Mouse (Mus musculus) liver, embryonic 11.5 days (tissue): ENCODE data around the gene Fhl4. TPM values are rescaled to one million over a fixed set of nuclear protein-coding genes. Genes with fewer than 3 reads are reported as not detected.

Source experiments
- ATAC-seq: fragments of 200-750 bp; cut with Nextera tagmentation; replicated peaks from 2 replicates; pipeline ENCODE4 v1.8.0; 2017; ENCODE audit warnings: moderate number of reproducible peaks, mild to moderate bottlenecking, moderate TSS enrichment, moderate library complexity; ENCODE audit not compliant: low FRiP score
- DNase-seq: peaks from one replicate; pipeline ENCODE4 v3.0.0-alpha.2; 2017; ENCODE audit warnings: low spot score
- H3K27ac ChIP-seq: fragments of 300-500 bp; sonication (generic); 2 replicates; pipeline ENCODE4 v1.5.1; 2014; ENCODE audit warnings: mild to moderate bottlenecking, low read depth, low read length, control low read depth
- H3K27me3 ChIP-seq: fragments of 300-500 bp; sonication (generic); replicated peaks from 2 replicates; pipeline ENCODE4 v1.6.1; 2014; ENCODE audit warnings: low read length, mixed read lengths; ENCODE audit not compliant: control insufficient read depth, insufficient read depth
- H3K36me3 ChIP-seq: fragments of 300-500 bp; sonication (generic); 2 replicates; pipeline ENCODE4 v1.6.1; 2014; ENCODE audit warnings: mild to moderate bottlenecking, low read length, moderate library complexity, mixed read lengths; ENCODE audit not compliant: control insufficient read depth, insufficient read depth
- H3K4me1 ChIP-seq: fragments of 300-500 bp; sonication (generic); replicated peaks from 2 replicates; pipeline ENCODE4 v1.6.1; 2014; ENCODE audit warnings: low read length, mixed read lengths; ENCODE audit not compliant: control insufficient read depth, insufficient read depth
- H3K4me2 ChIP-seq: fragments of 300-500 bp; sonication (generic); 2 replicates; pipeline ENCODE4 v1.6.1; 2014; ENCODE audit warnings: mild to moderate bottlenecking, control low read depth, moderate library complexity
- H3K4me3 ChIP-seq: fragments of 300-500 bp; sonication (generic); 2 replicates; pipeline ENCODE4 v1.5.1; 2014; ENCODE audit warnings: low read depth, low read length, control low read depth
- H3K9ac ChIP-seq: fragments of 300-500 bp; sonication (generic); 2 replicates; pipeline ENCODE4 v1.6.1; 2014; ENCODE audit warnings: low read depth, low read length, control low read depth
- H3K9me3 ChIP-seq: fragments of 300-500 bp; sonication (generic); 2 replicates; pipeline ENCODE4 v1.6.1; 2016; ENCODE audit warnings: low read length, inconsistent platforms, mixed read lengths; ENCODE audit not compliant: control insufficient read depth
- WGBS: fragments of 180-500 bp; shearing (Covaris S2); extraction: QIAGEN DNeasy Blood & Tissue Kit; methylation state at CpG from one replicate; pipeline ENCODE4 v1.1.7; 2014; 5-methylcytosine and 5-hydroxymethylcytosine counted together
- polyA plus RNA-seq: library from polyadenylated mRNA; unstranded; fragments of >200 nt; fragmentation: Nextera tagmentation; extraction: Ambion mirVana; gene quantifications from 2 replicates; pipeline ENCODE4 v1.2.1, GENCODE M21; 2014

The Fhl4 gene
- polyA plus RNA-seq = 0.44 and 1.3 TPM in 2 replicates

DNA sequence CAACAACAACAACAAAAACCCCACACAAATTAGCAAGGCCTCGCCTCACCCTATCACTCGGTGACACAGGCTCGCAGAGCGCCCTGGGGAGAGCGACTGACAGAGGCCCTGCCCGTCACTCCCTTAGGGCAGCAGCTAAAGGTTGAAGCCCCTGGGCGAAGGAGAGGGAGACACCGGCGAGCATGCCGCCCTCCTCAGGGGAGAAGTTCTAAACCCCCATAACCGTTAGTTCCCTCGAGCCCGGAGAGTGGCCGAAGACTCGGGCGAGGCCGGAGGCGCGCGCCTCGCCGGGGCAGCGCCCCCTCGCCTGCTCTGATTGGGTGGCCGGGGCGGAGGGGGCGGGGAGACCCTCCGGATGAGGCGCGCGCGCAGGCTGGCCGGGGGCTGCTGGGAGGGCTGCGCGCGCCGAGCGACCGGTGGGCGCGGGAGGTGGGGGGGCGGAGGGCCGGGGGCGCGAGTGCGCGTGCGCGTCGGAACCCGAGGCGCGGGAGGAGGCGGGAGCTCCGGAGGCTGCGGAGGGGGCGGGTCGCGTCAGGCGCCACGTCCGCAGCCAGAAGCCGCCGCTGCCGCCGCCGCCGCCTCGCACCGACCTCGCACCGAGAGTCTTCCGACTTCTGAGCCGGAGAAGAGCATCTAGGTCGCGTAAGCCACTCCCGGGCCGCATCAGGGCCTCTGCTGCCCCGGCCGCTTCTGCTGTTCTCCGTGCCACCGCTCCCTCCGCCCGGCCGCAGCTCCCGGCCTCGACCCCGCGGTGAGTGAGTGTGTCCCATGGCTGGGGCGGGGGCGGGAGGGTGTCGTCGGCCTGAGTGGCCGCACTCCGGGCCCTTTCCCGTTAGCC lies at the start of gene Fhl4, which contains the start of gene Tmem263:
TSS of gene Fhl4 (minus strand) at position 249 of the 838 bp plus-strand sequence.
TSS of gene Tmem263 (plus strand) at position 381 of the 838 bp plus-strand sequence.
- Histone ChIP-seq H3K4me3 (peak within 1 kb of the TSS; percentile 88), H3K4me2 (peak within 1 kb of the TSS; percentile 90), H3K27me3 (no peaks in the 10 kb centered on the region), H3K9me3 (no peaks in the 10 kb centered on the region), H3K4me1 (peaks cover 10% of the 10 kb centered on the region), H3K27ac (peak within 1 kb of the TSS; percentile 94), H3K9ac (peak within 1 kb of the TSS; percentile 94), H3K36me3 (no peaks in the 10 kb centered on the region)
- under 1% methylated on average over 72 of the region's 96 CpGs for WGBS
- DNase-seq (peak; percentile 92), ATAC-seq (peak; percentile 93)

GRCm38 (mm10) chr10:85149226-85149625 lies 46.9 kb upstream of the Fhl4 start:
- Histone ChIP-seq H3K27me3 (no peaks in the 10 kb centered on the region), H3K36me3 (no peaks in the 10 kb centered on the region), H3K27ac (no peak overlapping the region), H3K9me3 (no peaks in the 10 kb centered on the region), H3K9ac (no peak overlapping the region), H3K4me3 (no peak overlapping the region), H3K4me2 (no peak overlapping the region), H3K4me1 (no peaks in the 10 kb centered on the region)
- DNase-seq = no peak
- 82% methylated on average over 5 of the region's 5 CpGs for WGBS
- ATAC-seq = no peak

DNA sequence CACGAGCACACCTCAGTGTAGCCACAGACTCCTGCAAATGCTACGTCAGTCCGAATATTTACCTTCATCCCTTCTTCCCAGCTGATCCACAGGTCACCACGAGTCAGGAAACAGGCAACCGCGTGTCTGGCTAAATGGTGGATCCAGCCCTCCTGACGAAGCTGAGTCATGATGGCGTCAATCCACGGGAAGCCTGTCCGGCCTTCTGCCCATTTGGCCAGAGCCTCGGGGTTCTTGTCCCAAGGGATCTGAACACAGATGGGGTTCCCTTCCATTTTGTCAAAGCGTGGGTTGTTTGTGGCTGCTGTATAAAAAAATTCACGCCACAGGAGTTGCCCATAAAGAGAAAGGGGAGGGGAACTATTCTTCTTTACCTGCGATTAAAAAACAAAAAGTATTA lies 44.0 kb upstream of the Fhl4 start:
- no peaks in the 10 kb centered on the region for H3K9me3 ChIP-seq
- DNase-seq = no peak
- no peaks in the 10 kb centered on the region for H3K4me1 ChIP-seq
- no peak overlapping the region for H3K27ac ChIP-seq
- H3K36me3 ChIP-seq = no peaks in the 10 kb centered on the region
- no peaks in the 10 kb centered on the region for H3K27me3 ChIP-seq
- H3K4me2 ChIP-seq = no peak overlapping the region
- ATAC-seq = no peak
- H3K4me3 ChIP-seq = no peak overlapping the region
- H3K9ac ChIP-seq = no peak overlapping the region
- WGBS = 80% methylated on average over 14 of the region's 14 CpGs

GRCm38 (mm10) chr10:85141465-85141864 lies 39.2 kb upstream of the Fhl4 start:
- no peaks in the 10 kb centered on the region for H3K36me3 ChIP-seq
- no peaks in the 10 kb centered on the region for H3K27me3 ChIP-seq
- no peaks in the 10 kb centered on the region for H3K9me3 ChIP-seq
- H3K9ac ChIP-seq = no peak overlapping the region
- DNase-seq (no peak), ATAC-seq (no peak)
- 72% methylated on average over 9 of the region's 9 CpGs for WGBS
- H3K4me3 ChIP-seq = no peak overlapping the region
- no peak overlapping the region for H3K27ac ChIP-seq
- H3K4me1 ChIP-seq = no peaks in the 10 kb centered on the region
- H3K4me2 ChIP-seq = no peak overlapping the region

DNA sequence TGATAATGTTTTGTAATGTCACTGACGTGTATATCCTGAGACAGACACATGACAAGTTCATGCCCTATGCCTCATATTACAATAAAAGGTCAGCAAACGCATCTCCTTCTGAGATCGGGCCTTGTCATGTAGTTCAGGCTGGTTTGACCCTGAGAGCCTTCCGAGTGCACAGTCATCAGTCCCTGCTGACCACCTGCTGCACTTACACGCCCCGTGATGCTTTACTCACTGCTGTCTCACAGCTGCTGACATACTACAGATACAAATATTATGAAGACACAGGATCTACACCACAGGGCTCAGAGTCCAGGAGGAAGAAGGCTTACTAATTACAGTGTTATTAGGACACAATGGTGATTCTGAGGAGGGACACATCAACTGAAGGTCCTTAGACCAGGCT lies 34.3 kb upstream of the Fhl4 start:
- no peak for DNase-seq
- Histone ChIP-seq H3K27me3 (no peaks in the 10 kb centered on the region), H3K4me2 (no peak overlapping the region), H3K36me3 (no peaks in the 10 kb centered on the region), H3K9ac (no peak overlapping the region), H3K27ac (no peak overlapping the region), H3K9me3 (no peaks in the 10 kb centered on the region), H3K4me1 (no peaks in the 10 kb centered on the region), H3K4me3 (no peak overlapping the region)
- ATAC-seq = no peak
- WGBS = 90% methylated on average over 6 of the region's 6 CpGs

- peak overlapping the region; percentile 35; the same call in 1 of the 2 replicates for H3K9ac ChIP-seq
- WGBS = 20% methylated on average over 7 of the region's 7 CpGs
- H3K9me3 ChIP-seq = no peaks in the 10 kb centered on the region
- DNase-seq = peak; percentile 41
- no peaks in the 10 kb centered on the region for H3K27me3 ChIP-seq
- peak; percentile 29; the same call in 1 of the 2 replicates for ATAC-seq
- H3K4me3 ChIP-seq = peak overlapping the region; percentile 71
- H3K4me2 ChIP-seq = peak overlapping the region; percentile 79
- H3K27ac ChIP-seq = no peak overlapping the region
- H3K4me1 ChIP-seq = peaks cover 3% of the 10 kb centered on the region; the same call in 1 of the 2 replicates
- peaks cover 2% of the 10 kb centered on the region; the same call in 1 of the 2 replicates for H3K36me3 ChIP-seq
These were observed 26.2 kb upstream of the Fhl4 start for GRCm38 (mm10) chr10:85128453-85128852.

GRCm38 (mm10) chr10:85127395-85128287 lies 25.3 kb upstream of the Fhl4 start, which contains the start of gene Mterf2:
Gene Mterf2, minus strand, starts transcription at chr10:85128027.
- WGBS = 7% methylated on average over 20 of the region's 20 CpGs
- peak; percentile 77 for DNase-seq
- peak; percentile 100 for ATAC-seq
- Histone ChIP-seq H3K9ac (peak within 1 kb of the TSS; percentile 77), H3K27ac (no peak within 1 kb of the TSS), H3K27me3 (no peaks in the 10 kb centered on the region), H3K4me3 (peak within 1 kb of the TSS; percentile 71), H3K4me1 (peaks cover 3% of the 10 kb centered on the region; the same call in 1 of the 2 replicates), H3K9me3 (no peaks in the 10 kb centered on the region), H3K36me3 (peaks cover 2% of the 10 kb centered on the region; the same call in 1 of the 2 replicates), H3K4me2 (peak within 1 kb of the TSS; percentile 79)

DNA sequence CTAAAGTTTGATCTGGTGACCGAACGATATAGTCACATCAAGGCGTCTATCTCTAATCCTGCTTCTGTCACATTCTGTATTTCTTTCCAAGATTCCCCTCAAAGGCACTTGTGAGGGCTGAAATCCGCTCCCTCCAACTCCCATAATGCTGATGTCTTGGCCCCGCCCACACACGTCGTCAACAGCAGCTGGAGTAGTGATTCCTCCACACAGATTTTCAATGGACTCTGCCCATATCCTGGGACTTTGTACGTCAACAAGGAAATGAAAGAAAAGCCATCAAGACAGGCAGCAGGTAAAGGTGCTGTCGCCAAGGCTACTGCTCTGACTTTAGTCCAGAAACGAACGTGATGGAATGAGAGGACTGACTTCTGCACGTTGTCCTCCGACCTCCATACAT lies 22.9 kb upstream of the Fhl4 start:
- Histone ChIP-seq H3K4me2 (no peak overlapping the region), H3K9ac (no peak overlapping the region), H3K27me3 (no peaks in the 10 kb centered on the region), H3K9me3 (no peaks in the 10 kb centered on the region), H3K27ac (no peak overlapping the region), H3K36me3 (peaks cover 4% of the 10 kb centered on the region; the same call in 1 of the 2 replicates), H3K4me3 (no peak overlapping the region), H3K4me1 (peaks cover 3% of the 10 kb centered on the region; the same call in 1 of the 2 replicates)
- ATAC-seq (no peak), DNase-seq (no peak)
- WGBS = 88% methylated on average over 13 of the region's 13 CpGs
